Mouse (Mus musculus) adrenal gland (tissue): Measurements from ENCODE around the gene Itpr1.

Experiments
- intact Hi-C: fragments of 180-260 bp; cut with DNase I; formaldehyde crosslinking; loops from one replicate; pipeline ENCODE4 v1.15.1; 2025

The Itpr1 gene

GRCm38 (mm10) chr6:108274364-108275084, 61.6 kb downstream of the Itpr1 start:
- intact Hi-C loops, result no loop called here

- intact Hi-C loops, result no loop called here
These were observed 64.1 kb downstream of the Itpr1 start for GRCm38 (mm10) chr6:108276880-108277507.

GRCm38 (mm10) chr6:108277622-108278396, 64.9 kb downstream of the Itpr1 start:
- intact Hi-C loops, result no loop called here

GRCm38 (mm10) chr6:108278826-108279630, 66.1 kb downstream of the Itpr1 start:
- intact Hi-C loops, result no loop called here

GRCm38 (mm10) chr6:108282131-108282530, 69.2 kb downstream of the Itpr1 start:
- intact Hi-C loops, result no loop called here

- intact Hi-C loops, result no loop called here
These were observed 69.7 kb downstream of the Itpr1 start for GRCm38 (mm10) chr6:108282621-108283020.

- intact Hi-C loops, result no loop called here
These were observed 71.8 kb downstream of the Itpr1 start for GRCm38 (mm10) chr6:108284688-108285087.

GRCm38 (mm10) chr6:108288979-108289378, 76.1 kb downstream of the Itpr1 start:
- intact Hi-C loops, result no loop called here

- intact Hi-C loops, result no loop called here
These were observed 78.1 kb downstream of the Itpr1 start for GRCm38 (mm10) chr6:108290978-108291377.

GRCm38 (mm10) chr6:108291556-108291955, 78.7 kb downstream of the Itpr1 start:
- intact Hi-C loops, result no loop called here

GRCm38 (mm10) chr6:108301856-108302255, 89.0 kb downstream of the Itpr1 start:
- intact Hi-C loops, result no loop called here

GRCm38 (mm10) chr6:108303619-108304567, 91.0 kb downstream of the Itpr1 start:
- intact Hi-C loops, result no loop called here

GRCm38 (mm10) chr6:108305171-108305779, 92.4 kb downstream of the Itpr1 start:
- intact Hi-C loops, result no loop called here

GRCm38 (mm10) chr6:108306240-108306639, 93.3 kb downstream of the Itpr1 start:
- intact Hi-C loops, result no loop called here

- intact Hi-C loops, result no loop called here
These were observed 94.2 kb downstream of the Itpr1 start for GRCm38 (mm10) chr6:108306910-108307584.

GRCm38 (mm10) chr6:108307770-108308169, 94.9 kb downstream of the Itpr1 start:
- intact Hi-C loops, result no loop called here

GRCm38 (mm10) chr6:108309391-108310182, 96.7 kb downstream of the Itpr1 start:
- intact Hi-C loops, result no loop called here

GRCm38 (mm10) chr6:108313056-108313455, 100.2 kb downstream of the Itpr1 start:
- intact Hi-C loops, result no loop called here
